Mouse (Mus musculus) kidney, postnatal 10 days (tissue): Measurements from ENCODE around the gene Rbms3.

Experiments
- DNase-seq: peaks from one replicate; pipeline ENCODE4 v3.0.0; 2021; ENCODE audit warnings: mixed read lengths

Rbms3 gene

GRCm38 (mm10) chr9:117032690-117033089, 597.0 kb downstream of the Rbms3 start:
- DNase-seq, result no peak

GRCm38 (mm10) chr9:117031237-117031636, 598.5 kb downstream of the Rbms3 start:
- no peak for DNase-seq

GRCm38 (mm10) chr9:117030837-117031236, 598.9 kb downstream of the Rbms3 start:
- DNase-seq, result peak; percentile 97

- no peak for DNase-seq
Observed at GRCm38 (mm10) chr9:117029953-117030352, 599.8 kb downstream of the Rbms3 start.

- DNase-seq, result no peak
Observed at GRCm38 (mm10) chr9:117028586-117028985, 601.1 kb downstream of the Rbms3 start.

GRCm38 (mm10) chr9:117022086-117022485, 607.6 kb downstream of the Rbms3 start:
- no peak for DNase-seq

GRCm38 (mm10) chr9:117021506-117021905, 608.2 kb downstream of the Rbms3 start:
- DNase-seq, result no peak

- DNase-seq, result no peak
Observed at GRCm38 (mm10) chr9:117020216-117020615, 609.5 kb downstream of the Rbms3 start.

- DNase-seq, result peak; percentile 69
Observed at GRCm38 (mm10) chr9:117018741-117019163, 611.0 kb downstream of the Rbms3 start.

- DNase-seq, result no peak
Observed at GRCm38 (mm10) chr9:117018301-117018700, 611.4 kb downstream of the Rbms3 start.

GRCm38 (mm10) chr9:117016605-117017319, 613.0 kb downstream of the Rbms3 start:
- DNase-seq, result no peak

GRCm38 (mm10) chr9:117013386-117013785, 616.3 kb downstream of the Rbms3 start:
- DNase-seq, result no peak

GRCm38 (mm10) chr9:117010801-117011200, 618.9 kb downstream of the Rbms3 start:
- no peak for DNase-seq

GRCm38 (mm10) chr9:117008194-117008593, 621.5 kb downstream of the Rbms3 start:
- DNase-seq, result no peak

GRCm38 (mm10) chr9:117002083-117002482, 627.6 kb downstream of the Rbms3 start:
- no peak for DNase-seq

- DNase-seq, result no peak
Observed at GRCm38 (mm10) chr9:116999186-116999585, 630.5 kb downstream of the Rbms3 start.

- no peak for DNase-seq
Observed at GRCm38 (mm10) chr9:116990321-116990720, 639.4 kb downstream of the Rbms3 start.

GRCm38 (mm10) chr9:116980801-116981200, 648.9 kb downstream of the Rbms3 start:
- DNase-seq, result no peak

- DNase-seq, result peak; percentile 26
Observed at GRCm38 (mm10) chr9:116977428-116977827, 652.3 kb downstream of the Rbms3 start.

GRCm38 (mm10) chr9:116976575-116977408, 652.9 kb downstream of the Rbms3 start:
- peak; percentile 49 for DNase-seq

- no peak for DNase-seq
Observed at GRCm38 (mm10) chr9:116975269-116975668, 654.4 kb downstream of the Rbms3 start.

- peak; percentile 42 for DNase-seq
Observed at GRCm38 (mm10) chr9:116974134-116974533, 655.6 kb downstream of the Rbms3 start.

GRCm38 (mm10) chr9:116973594-116973993, 656.1 kb downstream of the Rbms3 start:
- DNase-seq, result peak; percentile 65

GRCm38 (mm10) chr9:116967317-116967716, 662.4 kb downstream of the Rbms3 start:
- no peak for DNase-seq
